Mouse (Mus musculus) intestine, embryonic 16.5 days (tissue): ENCODE data around the gene Mroh8. TPM values are rescaled to one million over a fixed set of nuclear protein-coding genes. Genes with fewer than 3 reads are reported as not detected.
"Not testable (repeated sequence)": the region's sequence is repeated elsewhere in the genome, so short reads cannot be mapped to it uniquely, and the experiment has no call there.

ENCODE experiments used
- ATAC-seq: fragments of 200-750 bp; cut with Nextera tagmentation; 2 replicates; pipeline ENCODE4 v1.8.0; 2017; ENCODE audit warnings: moderate TSS enrichment, moderate library complexity
- H3K27ac ChIP-seq: fragments of 300-500 bp; sonication (generic); 2 replicates; pipeline ENCODE4 v1.5.1; 2014; ENCODE audit warnings: mild to moderate bottlenecking, low read length
- H3K27me3 ChIP-seq: fragments of 300-500 bp; sonication (generic); replicated peaks from 2 replicates; pipeline ENCODE4 v1.6.1; 2014; ENCODE audit warnings: low read length, control low read depth, mixed read lengths; ENCODE audit not compliant: control insufficient read depth, insufficient read depth
- H3K36me3 ChIP-seq: fragments of 300-500 bp; sonication (generic); 2 replicates; pipeline ENCODE4 v1.6.1; 2014; ENCODE audit warnings: low read length, control low read depth; ENCODE audit not compliant: control insufficient read depth, insufficient read depth
- H3K4me1 ChIP-seq: fragments of 300-500 bp; sonication (generic); 2 replicates; pipeline ENCODE4 v1.6.1; 2014; ENCODE audit warnings: low read length, control low read depth, mixed read lengths; ENCODE audit not compliant: control insufficient read depth, insufficient read depth
- H3K4me2 ChIP-seq: fragments of 300-500 bp; sonication (generic); 2 replicates; pipeline ENCODE4 v1.6.1; 2014; ENCODE audit warnings: low read depth, low read length, control low read depth
- H3K4me3 ChIP-seq: fragments of 300-500 bp; sonication (generic); 2 replicates; pipeline ENCODE4 v1.5.1; 2014; ENCODE audit warnings: mild to moderate bottlenecking, low read length
- H3K9ac ChIP-seq: fragments of 300-500 bp; sonication (generic); 2 replicates; pipeline ENCODE4 v1.6.1; 2014; ENCODE audit warnings: low read depth, low read length
- H3K9me3 ChIP-seq: fragments of 300-500 bp; sonication (generic); 2 replicates; pipeline ENCODE4 v1.6.1; 2016; ENCODE audit warnings: low read length, control low read depth; ENCODE audit not compliant: control insufficient read depth
- WGBS: fragments of 180-500 bp; shearing (Covaris S2); extraction: QIAGEN DNeasy Blood & Tissue Kit; methylation state at CpG from one replicate; pipeline ENCODE4 v1.1.7; 2014; 5-methylcytosine and 5-hydroxymethylcytosine counted together
- polyA plus RNA-seq: library from polyadenylated mRNA; unstranded; fragments of >200 nt; fragmentation: Nextera tagmentation; extraction: Ambion mirVana; gene quantifications from 2 replicates; pipeline ENCODE4 v1.2.1, GENCODE M21; 2015

Mroh8 gene
- polyA plus RNA-seq, 1 experiment from 2014 or later: 0.54 TPM

- Histone ChIP-seq H3K27me3 (no peaks in the 10 kb centered on the region), H3K4me2 (peak overlapping the region; percentile 11; the same call in 1 of the 2 replicates), H3K4me1 (peaks cover 10% of the 10 kb centered on the region), H3K36me3 (no peaks in the 10 kb centered on the region), H3K27ac (peak overlapping the region; percentile 35; the same call in 1 of the 2 replicates), H3K9ac (no peak overlapping the region), H3K4me3 (no peak overlapping the region), H3K9me3 (no peaks in the 10 kb centered on the region)
- peak; percentile 45; the same call in 1 of the 2 replicates for ATAC-seq
- 54% methylated on average over 9 of the region's 9 CpGs for WGBS
Observed at GRCm38 (mm10) chr2:157262506-157262905, 16.8 kb downstream of the Mroh8 start.

- Histone ChIP-seq H3K36me3 (no peaks in the 10 kb centered on the region), H3K27ac (no peak overlapping the region), H3K4me1 (peaks cover 10% of the 10 kb centered on the region), H3K4me2 (no peak overlapping the region), H3K9me3 (no peaks in the 10 kb centered on the region), H3K4me3 (no peak overlapping the region), H3K9ac (no peak overlapping the region), H3K27me3 (no peaks in the 10 kb centered on the region)
- 51% methylated on average over 5 of the region's 5 CpGs for WGBS
- ATAC-seq: peak; percentile 16; the same call in 1 of the 2 replicates
Observed at GRCm38 (mm10) chr2:157261930-157262329, 17.4 kb downstream of the Mroh8 start.

- ATAC-seq: peak; percentile 44; the same call in 1 of the 2 replicates
- H3K4me1 ChIP-seq: peaks cover 10% of the 10 kb centered on the region
- WGBS: 4% methylated on average over 5 of the region's 5 CpGs
- no peak overlapping the region for H3K4me2 ChIP-seq
- H3K27ac ChIP-seq: no peak overlapping the region
- H3K27me3 ChIP-seq: no peaks in the 10 kb centered on the region
- H3K9me3 ChIP-seq: no peaks in the 10 kb centered on the region
- H3K9ac ChIP-seq: no peak overlapping the region
- no peaks in the 10 kb centered on the region for H3K36me3 ChIP-seq
- H3K4me3 ChIP-seq: no peak overlapping the region
Observed at GRCm38 (mm10) chr2:157259720-157260119, 19.6 kb downstream of the Mroh8 start.

DNA sequence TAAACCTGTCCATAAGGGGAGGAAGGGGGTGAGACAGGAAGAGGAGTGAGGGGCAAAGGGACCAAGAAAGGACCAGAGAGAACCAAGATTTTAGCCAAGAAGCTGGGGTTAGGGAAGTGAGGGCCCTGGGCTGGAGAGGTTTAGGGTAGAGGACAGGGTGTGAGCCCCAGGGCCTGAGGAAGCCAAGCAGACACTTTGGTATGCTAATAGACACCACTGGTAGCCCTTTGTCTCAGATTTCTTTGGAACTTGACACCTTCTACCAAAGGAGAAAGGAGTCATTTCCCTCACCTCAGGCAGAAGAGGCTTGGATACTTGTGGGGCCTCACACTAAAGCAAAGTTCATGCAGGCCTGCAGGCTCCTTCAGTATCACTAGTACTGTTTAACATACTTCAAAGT is 31.2 kb downstream of the Mroh8 start:
- H3K4me2 ChIP-seq: no peak overlapping the region
- no peaks in the 10 kb centered on the region for H3K36me3 ChIP-seq
- no peaks in the 10 kb centered on the region for H3K27me3 ChIP-seq
- H3K9me3 ChIP-seq: no peaks in the 10 kb centered on the region
- peaks cover 5% of the 10 kb centered on the region; the same call in 1 of the 2 replicates for H3K4me1 ChIP-seq
- peak overlapping the region; percentile 19; the same call in 1 of the 2 replicates for H3K27ac ChIP-seq
- no peak for ATAC-seq
- no peak overlapping the region for H3K9ac ChIP-seq
- H3K4me3 ChIP-seq: no peak overlapping the region

- WGBS: 71% methylated on average over 2 of the region's 2 CpGs
- Histone ChIP-seq H3K4me1 (peaks cover 5% of the 10 kb centered on the region; the same call in 1 of the 2 replicates), H3K27me3 (no peaks in the 10 kb centered on the region), H3K36me3 (no peaks in the 10 kb centered on the region), H3K9ac (no peak overlapping the region), H3K4me2 (no peak overlapping the region), H3K27ac (peak overlapping the region; percentile 53), H3K4me3 (no peak overlapping the region), H3K9me3 (no peaks in the 10 kb centered on the region)
- peak; percentile 42 for ATAC-seq
Observed at GRCm38 (mm10) chr2:157245603-157246002, 33.7 kb downstream of the Mroh8 start.

DNA sequence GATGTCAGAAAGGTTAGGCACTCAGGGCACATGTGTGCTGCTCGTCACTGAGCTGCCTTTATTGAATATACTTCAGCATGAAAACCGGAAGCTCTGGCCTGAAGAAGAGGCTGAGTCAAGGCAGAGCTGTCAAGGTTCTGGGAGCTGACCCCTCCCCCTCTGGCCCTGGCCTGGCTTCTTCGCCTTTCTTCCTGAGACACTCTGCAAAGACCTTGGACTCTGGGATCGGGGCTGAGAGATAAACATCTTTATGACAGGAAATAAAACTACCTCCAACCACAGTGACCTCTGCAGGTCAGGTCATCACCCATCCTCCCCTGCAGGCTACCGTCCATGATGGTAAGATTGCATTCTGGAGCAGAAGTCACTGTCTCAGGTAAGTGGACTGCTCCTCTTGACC is 34.3 kb downstream of the Mroh8 start:
- 11% methylated on average over 5 of the region's 5 CpGs for WGBS
- Histone ChIP-seq H3K4me3 (no peak overlapping the region), H3K4me1 (peaks cover 5% of the 10 kb centered on the region; the same call in 1 of the 2 replicates), H3K36me3 (no peaks in the 10 kb centered on the region), H3K9me3 (no peaks in the 10 kb centered on the region), H3K27me3 (no peaks in the 10 kb centered on the region), H3K4me2 (no peak overlapping the region), H3K9ac (no peak overlapping the region), H3K27ac (peak overlapping the region; percentile 53)
- peak; percentile 88 for ATAC-seq

GRCm38 (mm10) chr2:157235946-157236345 is 43.4 kb downstream of the Mroh8 start:
- WGBS: 90% methylated on average over 8 of the region's 8 CpGs
- no peaks in the 10 kb centered on the region for H3K9me3 ChIP-seq
- H3K27ac ChIP-seq: no peak overlapping the region
- H3K27me3 ChIP-seq: no peaks in the 10 kb centered on the region
- ATAC-seq: no peak
- no peaks in the 10 kb centered on the region for H3K36me3 ChIP-seq
- no peak overlapping the region for H3K4me3 ChIP-seq
- no peak overlapping the region for H3K9ac ChIP-seq
- H3K4me1 ChIP-seq: no peaks in the 10 kb centered on the region
- H3K4me2 ChIP-seq: no peak overlapping the region

DNA sequence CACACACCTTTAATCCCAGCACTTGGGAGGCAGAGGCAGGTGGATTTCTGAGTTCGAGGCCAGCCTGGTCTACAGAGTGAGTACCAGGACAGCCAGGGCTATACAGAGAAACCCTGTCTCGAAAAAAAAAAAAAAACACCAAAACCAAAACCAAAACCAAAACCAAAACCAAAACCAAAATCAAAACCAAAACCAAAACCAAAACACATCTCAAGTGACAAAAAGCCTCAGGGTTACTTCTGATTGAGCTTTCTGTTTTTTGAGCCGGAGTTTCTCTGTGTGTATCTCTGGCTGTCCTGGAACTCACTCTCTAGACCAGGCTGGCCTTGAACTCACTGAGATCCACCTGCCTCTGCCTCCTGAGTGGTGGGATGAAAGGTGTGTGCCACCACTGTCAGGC is 57.4 kb downstream of the Mroh8 start:
- not testable (repeated sequence) for H3K27ac ChIP-seq, H3K4me2 ChIP-seq, H3K9ac ChIP-seq, ATAC-seq, H3K36me3 ChIP-seq, H3K27me3 ChIP-seq, H3K4me1 ChIP-seq, H3K9me3 ChIP-seq, H3K4me3 ChIP-seq
- WGBS: 90% methylated on average over 3 of the region's 3 CpGs

GRCm38 (mm10) chr2:157220108-157220507 is 59.2 kb downstream of the Mroh8 start:
- ATAC-seq: no peak
- Histone ChIP-seq H3K9ac (no peak overlapping the region), H3K4me3 (no peak overlapping the region), H3K27me3 (no peaks in the 10 kb centered on the region), H3K27ac (no peak overlapping the region), H3K4me2 (no peak overlapping the region), H3K36me3 (no peaks in the 10 kb centered on the region), H3K9me3 (no peaks in the 10 kb centered on the region), H3K4me1 (no peaks in the 10 kb centered on the region)
- WGBS: 74% methylated on average over 6 of the region's 6 CpGs

DNA sequence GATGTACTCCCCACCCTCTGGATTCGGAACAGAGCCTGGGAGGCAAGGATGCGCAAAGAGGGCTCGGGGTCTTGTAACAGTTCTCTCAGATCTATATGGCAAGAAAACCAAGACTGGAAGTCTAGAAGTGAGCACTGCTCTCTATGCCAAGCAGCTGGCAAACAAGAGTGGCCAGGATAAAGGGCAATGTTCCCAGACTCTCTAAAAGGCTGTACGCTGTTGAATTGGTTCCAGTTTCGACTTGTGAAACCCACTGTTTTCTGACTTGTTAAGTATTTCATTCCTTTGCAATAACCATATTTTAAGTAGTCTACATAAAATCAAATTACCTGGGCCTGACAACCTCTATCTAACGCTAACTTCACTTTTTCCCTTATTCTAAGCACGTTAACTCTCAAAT is 67.6 kb downstream of the Mroh8 start:
- Histone ChIP-seq H3K27me3 (no peaks in the 10 kb centered on the region), H3K4me1 (no peaks in the 10 kb centered on the region), H3K4me3 (no peak overlapping the region), H3K9ac (no peak overlapping the region), H3K9me3 (no peaks in the 10 kb centered on the region), H3K27ac (no peak overlapping the region), H3K36me3 (no peaks in the 10 kb centered on the region), H3K4me2 (no peak overlapping the region)
- 97% methylated on average over 7 of the region's 7 CpGs for WGBS
- ATAC-seq: no peak
